Mouse (Mus musculus) frontal cortex, postnatal 10 days (tissue): Measurements from ENCODE around the gene Hhex.
A peak's percentile ranks its signal among the peaks of the same experiment; 100 is the strongest.

Experiments used
- DNase-seq, 2 experiments: peaks; one replicate each; pipeline ENCODE4 v3.0.0; 2022; ENCODE audit warnings: low spot score in 2 of 2, mixed read lengths in 1 of 2

Gene Hhex

GRCm38 (mm10) chr19:37434263-37434951 is at the start of gene Hhex:
Gene Hhex (plus strand): TSS chr19:37434810.
- peak in 1 of 2 experiments; percentile 57 for DNase-seq

- DNase-seq, result no peak
These were observed 48.5 kb upstream of the Hhex start for GRCm38 (mm10) chr19:37386126-37386525.

- no peak for DNase-seq
These were observed 42.7 kb upstream of the Hhex start for GRCm38 (mm10) chr19:37391869-37392268.

- no peak for DNase-seq
These were observed 38.3 kb upstream of the Hhex start for GRCm38 (mm10) chr19:37396279-37396678.

- DNase-seq, result no peak
These were observed 33.7 kb upstream of the Hhex start for GRCm38 (mm10) chr19:37400936-37401335.

- DNase-seq, result peak in 1 of 2 experiments; percentile 14
These were observed 16.3 kb upstream of the Hhex start for GRCm38 (mm10) chr19:37418294-37418693.

GRCm38 (mm10) chr19:37419613-37420012 is 15.0 kb upstream of the Hhex start:
- peak in 1 of 2 experiments; percentile 27 for DNase-seq

- DNase-seq, result no peak
These were observed 6.0 kb upstream of the Hhex start for GRCm38 (mm10) chr19:37428589-37428988.

- no peak for DNase-seq
These were observed 3.4 kb upstream of the Hhex start for GRCm38 (mm10) chr19:37431139-37431756.

GRCm38 (mm10) chr19:37432868-37433570 is 1.6 kb upstream of the Hhex start:
- no peak for DNase-seq

- peak in 1 of 2 experiments; percentile 7 for DNase-seq
These were observed 731 bp upstream of the Hhex start for GRCm38 (mm10) chr19:37433895-37434262.

- DNase-seq, result peak in 1 of 2 experiments; percentile 20
These were observed 637 bp downstream of the Hhex start for GRCm38 (mm10) chr19:37435041-37435852.

GRCm38 (mm10) chr19:37435853-37436174 is 1.2 kb downstream of the Hhex start:
- DNase-seq, result no peak

GRCm38 (mm10) chr19:37436514-37437288 is 2.1 kb downstream of the Hhex start:
- DNase-seq, result peak; percentile 23 to 28

GRCm38 (mm10) chr19:37437289-37437606 is 2.6 kb downstream of the Hhex start:
- no peak for DNase-seq

GRCm38 (mm10) chr19:37440181-37440580 is 5.6 kb downstream of the Hhex start:
- no peak for DNase-seq

GRCm38 (mm10) chr19:37440708-37441475 is 6.3 kb downstream of the Hhex start:
- DNase-seq, result no peak

- DNase-seq, result no peak
These were observed 8.1 kb downstream of the Hhex start for GRCm38 (mm10) chr19:37442524-37443286.

- DNase-seq, result no peak
These were observed 9.1 kb downstream of the Hhex start for GRCm38 (mm10) chr19:37443631-37444140.

GRCm38 (mm10) chr19:37448212-37448611 is 13.6 kb downstream of the Hhex start:
- DNase-seq, result no peak
